28 mouse cellular contexts compared by ENCODE assay signal in genomic region chr10:29479401-29479800, GRCm38 (mm10). TPM values are rescaled to one million over a fixed set of nuclear protein-coding genes. Genes with fewer than 3 reads are reported as not detected.
DNase-seq lines count a peak whose midpoint lies in the region; ATAC-seq and TF ChIP-seq lines count a peak whose summit lies in the region.
"Had no signal": no experiment of that assay in that cellular context is flagged by ENCODE, and none has a peak within 500 bp of the region (broad histone marks: within the 10 kb centered on the region; RNA-seq: fewer than 3 reads in every experiment).

No protein-coding gene starts in this region.

- peaks cover 5% of the 10 kb centered on the region; the same call in 1 of the 2 replicates for H3K4me1 ChIP-seq in intestine, embryonic 14.5 days (replicated peaks; ENCODE audit: control insufficient read depth, insufficient read depth, low read length)
- H3K4me1 ChIP-seq in intestine, postnatal 0 days (replicated peaks; ENCODE audit: control insufficient read depth, insufficient read depth, low read length) = no peaks in the 10 kb centered on the region
- H3K4me1 ChIP-seq in intestine, embryonic 16.5 days (ENCODE audit: control insufficient read depth, insufficient read depth, low read length) = no peaks in the 10 kb centered on the region
- peaks cover 3% of the 10 kb centered on the region; the same call in 1 of the 2 replicates for H3K4me1 ChIP-seq in stomach, embryonic 16.5 days (ENCODE audit: control insufficient read depth, insufficient read depth, low read length)
- H3K4me1 ChIP-seq: embryonic facial prominence, embryonic 13.5 days; embryonic facial prominence, embryonic 15.5 days; forebrain, embryonic 10.5 days; forebrain, embryonic 12.5 days had no signal

- H3K27me3 ChIP-seq in intestine, embryonic 14.5 days (replicated peaks; ENCODE audit: control insufficient read depth, insufficient read depth, low read length) = no peaks in the 10 kb centered on the region
- no peaks in the 10 kb centered on the region for H3K27me3 ChIP-seq in intestine, postnatal 0 days (replicated peaks; ENCODE audit: control insufficient read depth, insufficient read depth, low read length)
- H3K27me3 ChIP-seq in intestine, embryonic 16.5 days (replicated peaks; ENCODE audit: control insufficient read depth, insufficient read depth, low read length) = no peaks in the 10 kb centered on the region
- no peaks in the 10 kb centered on the region for H3K27me3 ChIP-seq in stomach, embryonic 16.5 days (ENCODE audit: control insufficient read depth, insufficient read depth, low read length)
- H3K27me3 ChIP-seq: CH12.LX; embryonic facial prominence, embryonic 13.5 days; embryonic facial prominence, embryonic 15.5 days; forebrain, embryonic 12.5 days had no signal

- ATAC-seq in intestine, embryonic 14.5 days (replicated peaks; ENCODE audit: low FRiP score, low TSS enrichment, low read depth) = peak; percentile 81
- no peak for ATAC-seq in intestine, postnatal 0 days
- ATAC-seq in hematopoietic stem cell, adult 5-6 weeks (replicated peaks in 1 of 2; ENCODE audit: insufficient read depth in 1 of 2, low FRiP score in 2 of 2, low TSS enrichment in 1 of 2, low read depth in 1 of 2, poor library complexity in 2 of 2, severe bottlenecking in 2 of 2) = peak; percentile 63 to 72
- ATAC-seq in intestine, embryonic 16.5 days = peak; percentile 56; the same call in 1 of the 2 replicates
- peak; percentile 62; the same call in 1 of the 2 replicates for ATAC-seq in stomach, embryonic 16.5 days (ENCODE audit: insufficient read depth, low FRiP score)
- ATAC-seq: CD4-positive, CD25-positive, alpha-beta regulatory T cell, adult 4 months; forebrain, embryonic 14.5 days had no signal

- no peak for DNase-seq in intestine, embryonic 14.5 days (ENCODE audit: low spot score)
- no peak for DNase-seq in kidney, adult 11 months
- DNase-seq in frontal cortex, postnatal 25 days (ENCODE audit: low spot score in 2 of 2) = no peak
- DNase-seq: adrenal gland, adult 2 months; adrenal gland, postnatal 10 days; adrenal gland, postnatal 25 days; B cell, adult 2 months; cerebellum, adult 11 months; cerebellum, adult 18-20 months; cerebellum, adult 8-10 months; cerebellum, adult 9-11 months; cerebellum, postnatal 14 days; cerebellum, postnatal 36 days; embryo, embryonic 11 days had no signal

- 33% methylated on average over 3 of the region's 3 CpGs for WGBS in intestine, embryonic 14.5 days
- 56% methylated on average over 3 of the region's 3 CpGs for WGBS in intestine, postnatal 0 days
- 40% methylated on average over 3 of the region's 3 CpGs for WGBS in intestine, embryonic 16.5 days
- WGBS in stomach, embryonic 16.5 days = 35% methylated on average over 3 of the region's 3 CpGs

- no peak overlapping the region for H3K4me2 ChIP-seq in intestine, embryonic 14.5 days (ENCODE audit: low read length)
- no peak overlapping the region for H3K4me2 ChIP-seq in intestine, postnatal 0 days (replicated peaks; ENCODE audit: low read depth)
- no peak overlapping the region for H3K4me2 ChIP-seq in intestine, embryonic 16.5 days (ENCODE audit: low read depth, low read length)
- H3K4me2 ChIP-seq in stomach, embryonic 16.5 days (ENCODE audit: low read depth, low read length) = no peak overlapping the region
- H3K4me2 ChIP-seq: embryonic facial prominence, embryonic 13.5 days; embryonic facial prominence, embryonic 15.5 days; forebrain, embryonic 12.5 days had no signal

- H3K36me3 ChIP-seq in intestine, embryonic 14.5 days (ENCODE audit: control insufficient read depth, insufficient read depth, low read length) = no peaks in the 10 kb centered on the region
- H3K36me3 ChIP-seq in intestine, postnatal 0 days (ENCODE audit: control insufficient read depth, insufficient read depth) = no peaks in the 10 kb centered on the region
- H3K36me3 ChIP-seq in intestine, embryonic 16.5 days (ENCODE audit: control insufficient read depth, insufficient read depth, low read length) = no peaks in the 10 kb centered on the region
- H3K36me3 ChIP-seq in stomach, embryonic 16.5 days (ENCODE audit: control insufficient read depth, insufficient read depth, low read length) = no peaks in the 10 kb centered on the region
- H3K36me3 ChIP-seq: embryonic facial prominence, embryonic 13.5 days; embryonic facial prominence, embryonic 15.5 days; forebrain, embryonic 10.5 days; forebrain, embryonic 12.5 days; G1E had no signal

- no peaks in the 10 kb centered on the region for H3K9me3 ChIP-seq in intestine, embryonic 14.5 days (ENCODE audit: control insufficient read depth, low read length)
- no peaks in the 10 kb centered on the region for H3K9me3 ChIP-seq in intestine, postnatal 0 days (ENCODE audit: control insufficient read depth)
- H3K9me3 ChIP-seq in intestine, embryonic 16.5 days (ENCODE audit: control insufficient read depth, low read length) = no peaks in the 10 kb centered on the region
- H3K9me3 ChIP-seq in stomach, embryonic 16.5 days (replicated peaks; ENCODE audit: control insufficient read depth, low read length) = no peaks in the 10 kb centered on the region
- H3K9me3 ChIP-seq: embryonic facial prominence, embryonic 13.5 days; embryonic facial prominence, embryonic 15.5 days; forebrain, embryonic 10.5 days; forebrain, embryonic 12.5 days; G1E had no signal

- no peak overlapping the region for H3K9ac ChIP-seq in intestine, embryonic 14.5 days (ENCODE audit: low read length)
- no peak overlapping the region for H3K9ac ChIP-seq in intestine, postnatal 0 days (ENCODE audit: low read depth, low read length)
- no peak overlapping the region for H3K9ac ChIP-seq in intestine, embryonic 16.5 days (ENCODE audit: low read depth, low read length)
- H3K9ac ChIP-seq in stomach, embryonic 16.5 days (ENCODE audit: low read length) = no peak overlapping the region
- H3K9ac ChIP-seq: embryonic facial prominence, embryonic 13.5 days; embryonic facial prominence, embryonic 15.5 days; forebrain, embryonic 12.5 days had no signal

- H3K27ac ChIP-seq in intestine, embryonic 14.5 days (ENCODE audit: low read depth) = no peak overlapping the region
- no peak overlapping the region for H3K27ac ChIP-seq in intestine, postnatal 0 days (ENCODE audit: low read depth, low read length)
- H3K27ac ChIP-seq in intestine, embryonic 16.5 days (ENCODE audit: low read length) = no peak overlapping the region
- H3K27ac ChIP-seq in stomach, embryonic 16.5 days (ENCODE audit: low read length) = no peak overlapping the region
- H3K27ac ChIP-seq: embryonic facial prominence, embryonic 13.5 days; embryonic facial prominence, embryonic 15.5 days; forebrain, embryonic 10.5 days; forebrain, embryonic 12.5 days had no signal

- TF ChIP-seq CTCF in intestine, postnatal 0 days (IDR thresholded peaks at IDR 0.05; ENCODE audit: low read depth) = no peak

- no peak overlapping the region for H3K4me3 ChIP-seq in intestine, embryonic 14.5 days (ENCODE audit: low read depth, low read length)
- H3K4me3 ChIP-seq in intestine, postnatal 0 days (ENCODE audit: low read depth, low read length) = no peak overlapping the region
- no peak overlapping the region for H3K4me3 ChIP-seq in intestine, embryonic 16.5 days (ENCODE audit: low read length)
- H3K4me3 ChIP-seq in stomach, embryonic 16.5 days (replicated peaks; ENCODE audit: low read length) = no peak overlapping the region
- H3K4me3 ChIP-seq: embryonic facial prominence, embryonic 13.5 days; embryonic facial prominence, embryonic 15.5 days; erythroblast, embryonic 14.5 days; forebrain, embryonic 10.5 days; forebrain, embryonic 12.5 days had no signal

RNA-seq across cellular contexts. Expression of gene Rspo3, which starts 56.3 kb away (rescaled TPM):
- 20.6 and 27.5 TPM in 2 replicates for polyA plus RNA-seq in intestine, embryonic 14.5 days (2014; fragmentation: Nextera tagmentation; extraction: Ambion mirVana)
- polyA plus RNA-seq in intestine, postnatal 0 days (2015; fragmentation: Nextera tagmentation; extraction: Ambion mirVana) = 4.7 and 6.2 TPM in 2 replicates
- not detected in 2 replicates for total RNA-seq in hematopoietic stem cell, adult 5-6 weeks (2017)
- polyA plus RNA-seq in intestine, embryonic 16.5 days (2015; fragmentation: Nextera tagmentation; extraction: Ambion mirVana) = 9.1 and 9.3 TPM in 2 replicates
- polyA plus RNA-seq in stomach, embryonic 16.5 days (2015; fragmentation: Nextera tagmentation; extraction: Ambion mirVana) = 9.8 and 12.0 TPM in 2 replicates
- total RNA-seq: CH12.LX; common myeloid progenitor, adult 5-6 weeks had no signal
- polyA plus RNA-seq: CD4-positive, CD25-positive, alpha-beta regulatory T cell, adult 4 months; erythroblast, embryonic 14.5 days had no signal
